Mouse (Mus musculus): Measurements from ENCODE around the gene Arap2.

DNA sequence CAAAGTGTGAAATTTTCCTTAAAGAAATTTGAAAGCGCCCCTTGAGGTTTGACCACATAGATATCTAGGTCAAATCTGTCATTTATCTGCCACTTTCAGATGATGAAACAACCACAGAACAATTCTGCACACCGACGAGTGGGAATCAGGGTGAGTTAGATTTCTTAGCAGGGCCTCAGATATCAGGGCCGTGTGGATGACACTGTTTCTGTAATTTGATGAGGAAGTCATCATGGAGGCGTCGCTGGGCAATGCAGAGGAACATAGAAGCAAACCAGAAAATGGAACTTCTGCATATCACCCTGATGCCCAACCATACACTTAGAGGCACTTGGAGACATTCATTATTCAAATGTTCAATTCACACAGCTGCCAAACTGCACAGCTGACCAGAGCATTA, 55.0 kb downstream of the Arap2 start:
- TF ChIP-seq CTCF (IDR thresholded peaks at IDR 0.05; ENCODE audit: low read depth, low read length): no peak
- no peak for TF ChIP-seq POLR2A (IDR thresholded peaks at IDR 0.05; ENCODE audit: borderline replicate concordance, low read depth, low read length)
